Mouse (Mus musculus) cortical plate, adult 2 months (tissue): ENCODE data around the gene Ppp6r3.

ENCODE experiments used
- CTCF ChIP-seq: fragments of 200-500 bp; IDR thresholded peaks from 2 replicates; pipeline ENCODE4 v1.5.1; 2011; ENCODE audit warnings: mild to moderate bottlenecking, control low read depth, low read length; ENCODE audit not compliant: insufficient read depth; ENCODE audit errors: extremely low read depth
- POLR2A ChIP-seq: fragments of 200-500 bp; IDR thresholded peaks from 2 replicates; pipeline ENCODE4 v1.6.1; 2011; ENCODE audit warnings: mild to moderate bottlenecking, low read length, control low read depth; ENCODE audit not compliant: insufficient read depth; ENCODE audit errors: extremely low read depth

DNA sequence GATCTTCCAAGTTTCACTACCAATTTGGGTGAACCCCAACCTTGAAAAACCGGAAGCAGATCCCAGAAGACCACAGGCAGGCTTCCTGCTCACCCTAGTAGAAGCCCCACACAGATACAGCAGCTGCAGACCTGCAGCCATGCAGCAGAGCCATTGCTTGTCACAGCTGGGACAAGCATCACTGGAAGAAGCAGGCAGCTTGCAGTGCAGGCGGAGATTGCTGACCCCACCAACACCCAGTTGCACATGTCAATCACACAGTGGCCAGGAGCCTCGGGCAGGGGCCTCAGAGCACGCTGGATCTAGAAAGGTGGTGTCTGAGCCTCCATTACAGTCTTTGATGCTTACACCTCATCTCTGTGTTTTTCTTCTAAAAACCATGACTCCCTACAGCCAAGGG is 141.4 kb downstream of the Ppp6r3 start:
- TF ChIP-seq POLR2A (no peak), CTCF (no peak)
